Mouse (Mus musculus) limb, embryonic 10.5 days (tissue): ENCODE data around the gene Mrtfb. TPM values are rescaled to one million over a fixed set of nuclear protein-coding genes. Genes with fewer than 3 reads are reported as not detected.

ENCODE experiments used
- DNase-seq: peaks from one replicate; pipeline ENCODE4 v3.0.0-alpha.2; 2017; ENCODE audit warnings: low spot score
- H3K27ac ChIP-seq: fragments of 300-500 bp; sonication (generic); 2 replicates; pipeline ENCODE4 v1.5.1; 2016; ENCODE audit warnings: mild to moderate bottlenecking
- H3K27me3 ChIP-seq: fragments of 300-500 bp; sonication (generic); 2 replicates; pipeline ENCODE4 v1.6.1; 2016; ENCODE audit warnings: low read depth, mild to moderate bottlenecking; ENCODE audit not compliant: poor library complexity, severe bottlenecking
- H3K36me3 ChIP-seq: fragments of 300-500 bp; sonication (generic); 2 replicates; pipeline ENCODE4 v1.6.1; 2016; ENCODE audit warnings: mild to moderate bottlenecking, moderate library complexity
- H3K4me1 ChIP-seq: fragments of 300-500 bp; sonication (generic); 2 replicates; pipeline ENCODE4 v1.6.1; 2016
- H3K4me3 ChIP-seq: fragments of 300-500 bp; sonication (generic); 2 replicates; pipeline ENCODE4 v1.5.1; 2016; ENCODE audit warnings: mild to moderate bottlenecking, moderate library complexity
- H3K9me3 ChIP-seq: fragments of 300-500 bp; sonication (generic); replicated peaks from 2 replicates; pipeline ENCODE4 v1.6.1; 2016; ENCODE audit warnings: mild to moderate bottlenecking
- WGBS: fragments of 180-500 bp; shearing (Covaris S2); methylation state at CpG from one replicate; pipeline ENCODE4 v1.1.7; 2016; 5-methylcytosine and 5-hydroxymethylcytosine counted together
- microRNA counts: library from miRNA; unstranded; fragments of <30 nt; microRNA quantifications from one replicate; lab custom pipeline; 2017
- microRNA-seq: library from miRNA; unstranded; fragments of <30 nt; microRNA quantifications from one replicate; pipeline ENCODE4, GENCODE M21; 2017
- polyA plus RNA-seq: library from polyadenylated mRNA; unstranded; fragments of >200 nt; fragmentation: Nextera tagmentation; extraction: Ambion mirVana; gene quantifications from 2 replicates; pipeline ENCODE4 v1.2.1, GENCODE M21; 2016

The Mrtfb gene
- polyA plus RNA-seq, 1 experiment from 2014 or later: 21.3 TPM

- no peaks in the 10 kb centered on the region for H3K4me1 ChIP-seq
- no peak for DNase-seq
- 80% methylated on average over 1 of the region's 1 CpGs for WGBS
- no peaks in the 10 kb centered on the region for H3K27me3 ChIP-seq
- no peak overlapping the region for H3K27ac ChIP-seq
- H3K36me3 ChIP-seq: no peaks in the 10 kb centered on the region
- H3K9me3 ChIP-seq: no peaks in the 10 kb centered on the region
- H3K4me3 ChIP-seq: no peak overlapping the region
Measured at GRCm38 (mm10) chr16:13460071-13460470, 203.8 kb downstream of the Mrtfb start.

GRCm38 (mm10) chr16:13460777-13461408, 204.6 kb downstream of the Mrtfb start:
- H3K27ac ChIP-seq: no peak overlapping the region
- H3K36me3 ChIP-seq: no peaks in the 10 kb centered on the region
- DNase-seq: no peak
- no peaks in the 10 kb centered on the region for H3K4me1 ChIP-seq
- no peaks in the 10 kb centered on the region for H3K27me3 ChIP-seq
- H3K9me3 ChIP-seq: no peaks in the 10 kb centered on the region
- H3K4me3 ChIP-seq: no peak overlapping the region
- 91% methylated on average over 3 of the region's 3 CpGs for WGBS

GRCm38 (mm10) chr16:13464662-13465061, 208.4 kb downstream of the Mrtfb start:
- H3K36me3 ChIP-seq: no peaks in the 10 kb centered on the region
- H3K27ac ChIP-seq: no peak overlapping the region
- no peaks in the 10 kb centered on the region for H3K27me3 ChIP-seq
- no peak overlapping the region for H3K4me3 ChIP-seq
- WGBS: 82% methylated on average over 5 of the region's 5 CpGs
- H3K9me3 ChIP-seq: no peaks in the 10 kb centered on the region
- DNase-seq: no peak
- H3K4me1 ChIP-seq: peaks cover 10% of the 10 kb centered on the region

MicroRNAs within 50 kb of the gene (microRNA counts, 519-probe panel; counts per million panel counts)
- 684 counts per million, percentile 72 among the panel's probes with 10 or more counts for microRNA mmu-miR-193b (lab: Ali Mortazavi, UCI)

Small RNA genes lying within 50 kb of the gene (microRNA-seq; reads per million reads assigned to microRNA genes)
- gene Mir193b: 7.9 reads per million, percentile 16 among the genes with 10 or more reads in this experiment
- not detected for gene Mir365-1

Other genes starting within 250 kb of the Mrtfb start
- 11.0 and 12.2 TPM in 2 replicates for gene Ercc4, start 146.8 kb upstream of the Mrtfb start, polyA plus RNA-seq